Mouse (Mus musculus): ENCODE data around the gene Pip4k2c.

- TF ChIP-seq TAL1 (IDR thresholded peaks at IDR 0.05; ENCODE audit: low read length): no peak
- no peak for TF ChIP-seq GATA1 (IDR thresholded peaks at IDR 0.05; ENCODE audit: low read length)
Observed at GRCm38 (mm10) chr10:127238241-127238824, 26.9 kb upstream of the Pip4k2c start.
